Mouse (Mus musculus) liver, embryonic 12.5 days (tissue): Measurements from ENCODE around the gene Inf2. TPM values are rescaled to one million over a fixed set of nuclear protein-coding genes. Genes with fewer than 3 reads are reported as not detected.

Source experiments
- ATAC-seq: fragments of 200-750 bp; cut with Nextera tagmentation; 2 replicates; pipeline ENCODE4 v1.8.0; 2017; ENCODE audit warnings: moderate number of reproducible peaks, mild to moderate bottlenecking, moderate library complexity
- H3K27ac ChIP-seq: fragments of 300-500 bp; sonication (generic); 2 replicates; pipeline ENCODE4 v1.5.1; 2016; ENCODE audit warnings: mild to moderate bottlenecking
- H3K27me3 ChIP-seq: fragments of 300-500 bp; sonication (generic); replicated peaks from 2 replicates; pipeline ENCODE4 v1.6.1; 2016; ENCODE audit warnings: mild to moderate bottlenecking, moderate library complexity
- H3K36me3 ChIP-seq: fragments of 300-500 bp; sonication (generic); 2 replicates; pipeline ENCODE4 v1.6.1; 2016; ENCODE audit warnings: mild to moderate bottlenecking, moderate library complexity
- H3K4me1 ChIP-seq: fragments of 300-500 bp; sonication (generic); 2 replicates; pipeline ENCODE4 v1.6.1; 2016
- H3K4me2 ChIP-seq: fragments of 300-500 bp; sonication (generic); 2 replicates; pipeline ENCODE4 v1.6.1; 2016; ENCODE audit warnings: mild to moderate bottlenecking, moderate library complexity
- H3K4me3 ChIP-seq: fragments of 300-500 bp; sonication (generic); 2 replicates; pipeline ENCODE4 v1.5.1; 2016; ENCODE audit warnings: mild to moderate bottlenecking, moderate library complexity
- H3K9ac ChIP-seq: fragments of 300-500 bp; sonication (generic); 2 replicates; pipeline ENCODE4 v1.6.1; 2016; ENCODE audit warnings: mild to moderate bottlenecking, moderate library complexity
- H3K9me3 ChIP-seq: fragments of 300-500 bp; sonication (generic); replicated peaks from 2 replicates; pipeline ENCODE4 v1.6.1; 2016; ENCODE audit warnings: mild to moderate bottlenecking, moderate library complexity
- WGBS: fragments of 180-500 bp; shearing (Covaris S2); methylation state at CpG from one replicate; pipeline ENCODE4 v1.1.7; 2016; ENCODE audit not compliant: insufficient replicate concordance; 5-methylcytosine and 5-hydroxymethylcytosine counted together
- polyA plus RNA-seq: library from polyadenylated mRNA; unstranded; fragments of >200 nt; fragmentation: Nextera tagmentation; extraction: Ambion mirVana; gene quantifications from 2 replicates; pipeline ENCODE4 v1.2.1, GENCODE M21; 2016

The Inf2 gene
- polyA plus RNA-seq, 1 experiment from 2014 or later = 2.7 TPM

DNA sequence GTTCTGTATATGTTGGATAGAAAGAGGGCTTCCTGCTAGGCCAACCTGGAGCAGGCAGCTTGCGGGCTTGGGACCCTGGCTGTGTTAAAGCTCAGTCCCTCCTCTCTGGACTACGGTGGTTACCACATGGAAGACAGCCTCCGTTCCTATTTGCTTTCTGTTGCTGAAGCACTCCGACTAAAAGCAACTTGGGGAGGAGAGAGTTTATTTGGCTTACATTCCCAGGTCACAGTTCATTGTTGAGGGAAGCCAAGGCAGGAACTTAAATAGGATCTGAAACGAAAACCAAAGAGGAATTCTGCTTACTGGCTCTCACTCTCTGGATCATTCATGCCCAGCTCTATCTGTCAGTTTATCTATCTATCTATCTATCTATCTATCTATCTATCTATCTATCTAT, 42.2 kb downstream of the Inf2 start:
- Histone ChIP-seq H3K27ac (no peak overlapping the region), H3K4me2 (no peak overlapping the region), H3K4me1 (peaks cover 77% of the 10 kb centered on the region), H3K36me3 (no peaks in the 10 kb centered on the region), H3K4me3 (no peak overlapping the region), H3K27me3 (no peaks in the 10 kb centered on the region), H3K9ac (no peak overlapping the region), H3K9me3 (no peaks in the 10 kb centered on the region)
- WGBS = 77% methylated on average over 5 of the region's 5 CpGs
- ATAC-seq = no peak

GRCm38 (mm10) chr12:112631472-112631871, 42.9 kb downstream of the Inf2 start:
- H3K4me1 ChIP-seq = peaks cover 70% of the 10 kb centered on the region
- no peak overlapping the region for H3K4me3 ChIP-seq
- 11% methylated on average over 1 of the region's 1 CpGs for WGBS
- no peak overlapping the region for H3K9ac ChIP-seq
- H3K4me2 ChIP-seq = no peak overlapping the region
- no peak for ATAC-seq
- no peaks in the 10 kb centered on the region for H3K27me3 ChIP-seq
- H3K27ac ChIP-seq = peak overlapping the region; percentile 27; the same call in 1 of the 2 replicates
- no peaks in the 10 kb centered on the region for H3K36me3 ChIP-seq
- H3K9me3 ChIP-seq = no peaks in the 10 kb centered on the region

DNA sequence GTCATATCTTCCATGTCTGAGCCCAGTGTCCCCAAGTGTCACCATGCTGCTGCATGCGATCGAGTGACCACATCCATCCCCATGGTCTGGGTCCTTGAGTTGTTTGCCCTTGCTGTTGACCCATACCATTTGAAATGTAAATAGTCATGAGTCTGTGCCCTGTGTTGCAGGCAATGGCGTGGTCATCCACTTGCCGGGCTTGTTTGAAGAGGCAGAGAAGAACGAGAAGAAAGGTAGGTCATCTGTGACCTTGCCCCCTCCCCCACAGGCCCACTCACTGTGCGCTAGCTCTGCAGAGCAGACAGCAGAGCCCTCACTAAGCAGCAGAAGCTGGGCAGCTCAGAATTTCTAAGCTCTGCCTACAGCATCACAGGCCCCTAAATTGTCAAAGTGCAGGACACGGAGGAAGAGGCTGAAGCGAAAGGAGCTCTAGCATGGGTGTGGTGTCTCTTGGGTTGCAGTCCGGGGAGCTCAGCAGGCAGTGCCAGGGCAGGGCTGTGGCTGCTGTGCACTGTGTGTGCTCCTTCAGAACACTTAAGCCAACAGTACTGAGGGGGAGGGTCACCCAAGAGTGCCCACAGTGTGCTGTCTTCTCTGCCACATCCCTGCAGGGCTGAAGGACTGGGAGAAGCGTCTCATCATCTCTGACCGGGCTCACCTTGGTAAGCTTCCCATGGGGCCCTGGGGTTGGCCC, 43.6 kb downstream of the Inf2 start:
- 60% methylated on average over 11 of the region's 11 CpGs for WGBS
- H3K9ac ChIP-seq = no peak overlapping the region
- H3K4me3 ChIP-seq = no peak overlapping the region
- peaks cover 64% of the 10 kb centered on the region for H3K4me1 ChIP-seq
- peak overlapping the region; percentile 47; the same call in 1 of the 2 replicates for H3K27ac ChIP-seq
- H3K4me2 ChIP-seq = peak overlapping the region; percentile 2; the same call in 1 of the 2 replicates
- no peaks in the 10 kb centered on the region for H3K27me3 ChIP-seq
- no peaks in the 10 kb centered on the region for H3K9me3 ChIP-seq
- no peak for ATAC-seq
- no peaks in the 10 kb centered on the region for H3K36me3 ChIP-seq

DNA sequence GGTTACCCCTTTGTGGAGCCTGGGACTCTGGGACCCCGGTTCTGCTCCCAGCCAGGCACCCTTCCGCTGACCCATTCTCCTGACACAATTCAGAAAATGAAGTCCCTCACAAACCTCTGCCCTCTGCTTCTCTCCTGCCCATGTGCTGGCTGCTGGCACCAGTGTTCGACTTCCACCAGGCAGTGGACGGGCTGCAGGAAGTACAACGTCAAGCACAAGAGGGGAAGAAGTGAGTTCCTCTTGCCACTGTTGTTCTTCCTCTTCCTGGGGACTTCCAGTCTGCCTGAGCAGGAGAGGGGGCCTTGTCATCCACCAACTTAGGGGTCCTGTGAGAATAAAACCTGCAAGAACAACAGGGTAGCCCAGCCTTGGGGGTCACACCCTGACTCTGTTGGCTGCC, 44.3 kb downstream of the Inf2 start:
- no peak overlapping the region; the same call in 1 of the 2 replicates for H3K27ac ChIP-seq
- no peaks in the 10 kb centered on the region for H3K36me3 ChIP-seq
- H3K4me2 ChIP-seq = 0 out of 2 replicates have a peak overlapping the region, but pooled peaks have one; percentile 2
- ATAC-seq = no peak
- WGBS = 57% methylated on average over 5 of the region's 5 CpGs
- H3K27me3 ChIP-seq = no peaks in the 10 kb centered on the region
- H3K9ac ChIP-seq = no peak overlapping the region
- H3K9me3 ChIP-seq = no peaks in the 10 kb centered on the region
- peaks cover 64% of the 10 kb centered on the region for H3K4me1 ChIP-seq
- no peak overlapping the region for H3K4me3 ChIP-seq

GRCm38 (mm10) chr12:112633686-112634085, 45.1 kb downstream of the Inf2 start:
- peaks cover 57% of the 10 kb centered on the region for H3K4me1 ChIP-seq

GRCm38 (mm10) chr12:112639526-112639925, 50.9 kb downstream of the Inf2 start:
- no peak for ATAC-seq
- Histone ChIP-seq H3K27ac (no peak overlapping the region), H3K9me3 (no peaks in the 10 kb centered on the region), H3K4me1 (peaks cover 12% of the 10 kb centered on the region), H3K36me3 (no peaks in the 10 kb centered on the region), H3K4me2 (no peak overlapping the region), H3K9ac (no peak overlapping the region), H3K27me3 (no peaks in the 10 kb centered on the region), H3K4me3 (no peak overlapping the region)
- WGBS = 82% methylated on average over 10 of the region's 10 CpGs

More at GRCm38 (mm10) chr12:112633686-112634085, 45.1 kb downstream of the Inf2 start:
- 59% methylated on average over 9 of the region's 9 CpGs for WGBS
- Histone ChIP-seq H3K4me3 (no peak overlapping the region), H3K9me3 (no peaks in the 10 kb centered on the region), H3K36me3 (no peaks in the 10 kb centered on the region), H3K27ac (no peak overlapping the region), H3K9ac (no peak overlapping the region), H3K27me3 (no peaks in the 10 kb centered on the region), H3K4me2 (no peak overlapping the region)
- no peak for ATAC-seq

- Histone ChIP-seq H3K4me1 (peaks cover 33% of the 10 kb centered on the region), H3K36me3 (peaks cover 17% of the 10 kb centered on the region), H3K27me3 (no peaks in the 10 kb centered on the region), H3K4me2 (no peak overlapping the region), H3K9me3 (no peaks in the 10 kb centered on the region), H3K4me3 (no peak overlapping the region), H3K27ac (no peak overlapping the region), H3K9ac (no peak overlapping the region)
- ATAC-seq = no peak
- 82% methylated on average over 6 of the region's 6 CpGs for WGBS
Measured at GRCm38 (mm10) chr12:112643126-112643525, 54.5 kb downstream of the Inf2 start.

DNA sequence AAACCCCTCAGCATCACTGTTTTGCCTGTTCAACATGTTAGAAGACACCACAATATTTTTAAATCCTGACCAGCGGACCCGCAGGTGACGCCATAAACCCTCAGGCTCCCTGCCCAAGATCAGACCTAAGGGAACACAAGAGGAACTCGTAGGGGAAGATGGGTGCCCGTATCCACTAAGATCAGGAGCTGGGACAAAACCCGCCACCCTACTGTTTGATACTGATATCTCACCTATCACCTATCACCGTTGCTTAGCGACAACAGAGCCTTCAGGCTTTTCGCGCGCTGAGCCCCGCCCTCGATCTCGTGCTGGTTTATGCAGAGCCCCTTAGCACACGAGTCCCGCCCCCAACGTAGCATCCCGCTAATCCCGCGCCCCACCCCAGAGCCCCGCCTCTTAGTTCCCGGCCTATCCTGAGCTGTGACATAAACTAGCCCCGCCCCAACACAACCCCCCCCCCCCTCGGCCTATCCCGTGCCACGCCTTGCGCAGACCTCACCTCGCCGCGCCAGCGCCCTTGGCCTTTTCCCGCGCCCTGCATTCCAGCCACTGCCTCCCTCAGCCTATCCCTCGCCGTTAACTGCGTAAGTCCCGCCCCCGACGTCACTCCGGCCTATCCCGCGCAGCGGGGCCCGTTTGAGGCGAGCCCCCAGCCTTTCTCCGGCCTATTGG, 55.7 kb downstream of the Inf2 start, which contains the start of gene Siva1:
Gene Siva1 (plus strand): TSS at position 500 of the 675 bp plus-strand sequence.
- 2% methylated on average over 46 of the region's 46 CpGs for WGBS
- peak within 1 kb of the TSS; percentile 95 for H3K4me2 ChIP-seq
- peak within 1 kb of the TSS; percentile 85 for H3K27ac ChIP-seq
- H3K36me3 ChIP-seq = peaks cover 29% of the 10 kb centered on the region
- peaks cover 33% of the 10 kb centered on the region for H3K4me1 ChIP-seq
- no peaks in the 10 kb centered on the region for H3K27me3 ChIP-seq
- H3K9ac ChIP-seq = peak within 1 kb of the TSS; percentile 83
- H3K9me3 ChIP-seq = no peaks in the 10 kb centered on the region
- H3K4me3 ChIP-seq = peak within 1 kb of the TSS; percentile 79
- peak; percentile 96 for ATAC-seq

DNA sequence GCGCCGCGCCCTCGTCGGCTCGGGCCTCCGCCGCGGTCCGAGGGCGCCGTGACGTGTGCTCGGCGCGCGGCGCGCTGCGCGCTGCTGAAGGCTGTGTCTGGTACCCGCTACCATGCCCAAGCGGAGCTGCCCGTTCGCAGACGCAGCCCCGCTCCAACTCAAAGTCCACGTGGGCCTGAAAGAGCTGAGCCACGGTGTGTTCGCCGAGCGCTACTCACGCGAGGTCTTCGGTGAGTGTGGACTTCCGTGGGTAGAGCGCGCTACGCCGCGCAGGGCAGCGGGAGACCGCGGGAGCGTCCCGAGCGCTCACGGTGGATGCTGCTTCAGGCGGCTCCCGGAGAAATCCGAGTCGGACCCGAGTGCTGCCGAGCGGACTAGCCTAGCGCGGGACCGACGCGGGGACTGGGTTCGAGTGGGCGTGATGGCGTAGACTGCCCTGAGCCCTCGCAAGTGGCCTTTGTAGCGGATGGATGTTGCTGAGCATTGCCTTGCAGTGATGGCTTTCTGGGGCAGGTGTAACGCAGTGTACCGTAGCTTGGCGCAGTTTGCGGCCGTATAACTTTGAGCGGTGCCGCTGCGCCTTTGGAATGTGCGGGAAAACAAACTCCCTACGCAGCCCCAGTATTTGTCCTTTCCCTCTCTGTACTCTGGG, 56.4 kb downstream of the Inf2 start:
- Histone ChIP-seq H3K4me3 (peak overlapping the region; percentile 79), H3K4me2 (peak overlapping the region; percentile 95), H3K4me1 (peaks cover 33% of the 10 kb centered on the region), H3K27me3 (no peaks in the 10 kb centered on the region), H3K9ac (peak overlapping the region; percentile 83), H3K36me3 (peaks cover 36% of the 10 kb centered on the region), H3K27ac (peak overlapping the region; percentile 85), H3K9me3 (no peaks in the 10 kb centered on the region)
- ATAC-seq = peak; percentile 10
- under 1% methylated on average over 75 of the region's 75 CpGs for WGBS

- Histone ChIP-seq H3K9me3 (no peaks in the 10 kb centered on the region), H3K27me3 (no peaks in the 10 kb centered on the region), H3K4me2 (peak overlapping the region; percentile 95), H3K9ac (peak overlapping the region; percentile 83), H3K27ac (no peak overlapping the region), H3K4me1 (peaks cover 33% of the 10 kb centered on the region), H3K4me3 (peak overlapping the region; percentile 79), H3K36me3 (peaks cover 48% of the 10 kb centered on the region)
- ATAC-seq = no peak
- WGBS = 61% methylated on average over 6 of the region's 6 CpGs
Measured at GRCm38 (mm10) chr12:112646139-112646538, 57.6 kb downstream of the Inf2 start.

GRCm38 (mm10) chr12:112648081-112648480, 59.5 kb downstream of the Inf2 start:
- no peak for ATAC-seq
- Histone ChIP-seq H3K27ac (no peak overlapping the region), H3K4me2 (no peak overlapping the region), H3K4me1 (peaks cover 33% of the 10 kb centered on the region), H3K9ac (no peak overlapping the region), H3K4me3 (no peak overlapping the region), H3K36me3 (peaks cover 67% of the 10 kb centered on the region), H3K9me3 (no peaks in the 10 kb centered on the region), H3K27me3 (no peaks in the 10 kb centered on the region)
- 83% methylated on average over 5 of the region's 5 CpGs for WGBS
